Mouse (Mus musculus) adipocyte (in vitro differentiated cells): ENCODE measurements around the gene Wdr26.
A peak's percentile ranks its signal among the peaks of the same experiment; 100 is the strongest.

Experiments
- DNase-seq: peaks from one replicate; pipeline ENCODE4 v3.0.0-alpha.2; 2016; ENCODE audit warnings: low spot score

The Wdr26 gene

GRCm38 (mm10) chr1:181211920-181212633, at the start of gene Wdr26:
Gene Wdr26 (minus strand): TSS chr1:181212001.
- peak; percentile 80 for DNase-seq

DNA sequence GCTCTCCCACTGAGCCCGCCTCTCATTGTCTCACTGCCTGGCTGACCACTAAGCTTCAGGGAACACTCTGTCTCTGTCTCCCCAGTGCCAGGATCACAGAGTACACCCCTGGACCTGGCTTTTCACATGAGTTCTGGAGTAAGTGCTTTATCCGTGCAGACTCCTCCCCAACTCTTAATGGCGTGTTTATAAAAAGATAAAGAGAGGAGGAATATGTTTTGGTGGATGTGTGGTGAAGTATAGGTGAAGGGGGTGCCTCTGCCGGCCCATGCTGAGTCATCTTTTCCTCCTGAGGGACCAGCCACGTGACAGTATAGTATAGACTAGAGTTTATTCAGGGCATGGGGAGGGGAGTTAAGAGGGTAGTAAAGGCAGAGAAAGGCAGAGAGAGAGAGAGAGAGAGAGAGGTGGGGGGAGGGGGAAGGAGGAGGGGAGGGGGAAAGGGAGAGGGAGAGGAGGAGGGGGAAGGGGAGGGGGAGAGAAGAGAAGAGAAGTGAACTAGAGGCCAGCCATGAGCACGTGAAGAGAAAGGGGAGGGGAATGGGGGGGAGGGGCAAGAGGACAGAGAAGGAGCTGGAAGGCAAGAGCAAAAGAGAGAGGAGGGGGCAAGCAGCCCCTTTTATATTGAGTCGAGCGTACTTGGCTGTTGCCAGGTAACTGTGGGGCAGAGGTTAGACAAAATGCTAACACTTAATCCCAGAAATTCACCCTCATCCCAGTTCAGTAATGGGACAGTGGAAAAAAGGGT, 49.3 kb upstream of the Wdr26 start:
- DNase-seq, result no peak

DNA sequence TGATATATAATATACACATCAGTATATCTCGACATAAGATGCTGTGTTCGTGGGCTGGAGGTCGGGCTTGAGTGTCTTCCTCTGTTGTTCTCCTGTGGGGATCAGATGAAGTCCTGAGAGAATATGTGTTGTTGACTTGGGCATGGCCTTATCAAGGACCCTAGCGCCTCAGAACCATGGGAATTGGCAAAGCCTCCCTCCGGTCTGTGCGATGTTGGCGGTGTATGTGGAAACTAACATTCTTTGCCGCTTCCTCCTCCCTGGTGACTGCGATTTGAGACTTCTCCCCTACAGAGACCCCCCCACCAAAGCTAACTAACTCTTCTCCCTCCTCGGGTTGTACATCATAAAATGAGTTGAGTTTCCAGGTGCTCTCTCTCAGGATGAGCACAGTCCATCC, 48.6 kb upstream of the Wdr26 start:
- DNase-seq, result no peak

DNA sequence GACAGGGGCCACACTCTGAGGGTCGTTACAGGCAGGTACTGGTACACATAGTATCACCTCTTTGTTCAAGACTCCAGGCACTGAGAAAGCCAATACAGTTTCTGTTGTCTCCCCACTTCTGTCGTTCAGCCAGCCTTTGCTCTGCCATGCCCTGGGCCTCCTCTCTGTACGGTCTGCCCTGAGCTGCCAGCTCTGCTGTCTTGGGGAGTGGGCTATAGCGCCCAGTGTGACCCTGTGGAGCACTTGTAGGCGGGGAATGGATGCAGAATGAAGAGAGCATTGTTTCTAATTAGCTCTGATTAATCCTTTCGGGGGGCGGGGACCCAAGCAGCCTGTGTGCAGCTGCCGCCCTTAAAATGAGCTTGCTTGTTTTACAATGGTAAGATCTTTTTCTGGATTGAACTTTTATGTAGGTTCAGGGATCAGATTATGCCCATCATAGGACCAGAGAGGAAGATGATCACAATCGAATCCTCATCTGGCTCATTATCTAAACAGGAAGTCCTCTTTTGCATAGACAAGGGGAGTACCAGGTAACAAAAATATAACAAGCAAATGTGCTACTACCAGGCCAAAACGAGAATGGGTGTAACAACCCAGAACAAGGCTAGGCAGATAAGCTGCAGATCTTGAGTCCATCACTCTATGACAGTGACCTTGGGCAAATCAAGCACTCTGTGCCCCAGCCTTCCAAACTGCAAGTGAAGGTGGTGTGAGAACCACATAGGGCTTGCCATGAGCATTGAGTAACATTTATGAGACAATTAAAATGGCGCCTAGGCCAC, 48.0 kb upstream of the Wdr26 start:
- no peak for DNase-seq

DNA sequence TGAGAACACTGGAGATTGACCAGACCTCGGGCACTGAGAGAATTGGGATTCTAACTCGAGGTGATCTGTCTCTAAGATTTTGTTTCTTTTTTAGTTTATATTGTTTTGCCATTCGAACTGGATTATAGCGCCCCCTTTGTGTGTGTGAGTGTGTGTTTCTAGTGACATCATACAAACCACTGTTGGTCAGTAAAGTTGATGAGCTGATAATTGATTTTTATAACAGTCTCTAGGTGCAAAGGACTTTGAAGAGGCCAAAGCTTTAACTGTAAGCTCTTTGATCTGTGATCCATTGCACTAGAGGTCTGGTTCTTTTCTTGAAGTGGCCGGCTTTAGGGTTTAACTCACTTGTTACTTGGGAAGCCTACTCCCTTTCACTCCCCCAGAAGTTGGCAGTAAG, 47.3 kb upstream of the Wdr26 start:
- no peak for DNase-seq

DNA sequence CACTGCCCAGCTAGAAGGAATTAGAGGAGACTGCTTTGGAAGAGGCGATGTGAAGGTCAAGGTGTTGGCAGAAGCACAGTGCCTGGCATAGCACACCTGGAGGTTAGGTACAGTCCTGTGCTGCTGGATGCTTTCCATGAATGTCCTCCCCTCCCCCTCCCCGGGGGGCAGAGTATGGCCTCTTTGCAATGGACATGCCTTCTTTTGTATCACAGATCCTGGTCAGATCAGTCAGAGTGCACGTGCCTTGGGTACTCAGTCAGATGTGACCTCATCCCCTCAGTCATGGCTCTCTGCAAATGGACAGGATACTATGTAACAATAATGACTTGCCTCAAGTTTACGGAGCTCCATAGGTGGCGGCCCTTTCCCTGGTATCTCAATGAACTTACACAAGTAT, 46.8 kb upstream of the Wdr26 start:
- DNase-seq, result no peak

DNA sequence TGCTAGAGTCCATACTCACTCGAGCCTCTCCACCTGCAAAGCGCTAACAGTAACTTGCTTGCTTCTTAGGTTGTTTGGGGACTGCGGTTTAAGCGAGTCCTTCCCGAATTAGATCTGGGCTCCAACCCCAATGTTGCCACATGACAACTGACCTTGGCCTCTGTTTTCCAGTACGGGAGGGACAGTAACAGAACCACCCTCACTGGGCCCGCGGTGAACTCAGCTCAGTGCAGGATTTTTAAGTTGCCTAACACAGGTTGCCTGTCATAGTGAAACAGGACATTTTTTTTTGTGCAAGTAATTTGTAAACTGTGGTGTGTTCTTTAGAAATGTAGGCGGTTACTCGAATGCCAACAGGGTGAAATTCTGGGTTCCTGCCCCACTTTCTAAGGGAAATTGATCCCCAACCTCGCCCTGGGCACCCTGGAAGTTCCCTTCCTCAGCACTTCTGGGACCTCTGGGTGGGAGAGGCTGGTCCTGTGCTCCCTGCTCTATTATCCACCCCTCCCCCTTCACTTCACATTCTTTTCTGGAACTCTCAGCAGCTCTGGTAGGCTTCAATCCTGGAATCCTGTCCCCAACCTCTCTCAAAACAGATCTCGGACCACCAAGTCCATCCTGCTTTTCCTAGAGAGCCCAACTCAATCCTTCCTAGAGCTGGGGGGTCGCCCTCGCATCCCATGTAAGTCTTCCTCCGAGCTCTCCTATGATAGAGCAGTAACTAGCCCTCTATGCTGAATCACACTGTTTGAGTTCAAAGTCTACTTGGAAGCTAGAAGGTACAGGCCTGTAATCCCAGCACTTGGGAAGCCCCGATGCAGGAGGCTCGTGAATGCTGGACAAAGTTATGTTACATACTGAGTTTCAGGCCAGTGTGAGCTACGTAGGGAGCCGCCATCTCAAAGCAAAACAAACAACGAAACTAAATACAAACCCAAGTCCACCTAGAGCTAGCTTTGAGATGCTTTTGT, 46.1 kb upstream of the Wdr26 start:
- DNase-seq, result peak; percentile 50

- no peak for DNase-seq
These were observed 45.1 kb upstream of the Wdr26 start for GRCm38 (mm10) chr1:181256689-181257584.

DNA sequence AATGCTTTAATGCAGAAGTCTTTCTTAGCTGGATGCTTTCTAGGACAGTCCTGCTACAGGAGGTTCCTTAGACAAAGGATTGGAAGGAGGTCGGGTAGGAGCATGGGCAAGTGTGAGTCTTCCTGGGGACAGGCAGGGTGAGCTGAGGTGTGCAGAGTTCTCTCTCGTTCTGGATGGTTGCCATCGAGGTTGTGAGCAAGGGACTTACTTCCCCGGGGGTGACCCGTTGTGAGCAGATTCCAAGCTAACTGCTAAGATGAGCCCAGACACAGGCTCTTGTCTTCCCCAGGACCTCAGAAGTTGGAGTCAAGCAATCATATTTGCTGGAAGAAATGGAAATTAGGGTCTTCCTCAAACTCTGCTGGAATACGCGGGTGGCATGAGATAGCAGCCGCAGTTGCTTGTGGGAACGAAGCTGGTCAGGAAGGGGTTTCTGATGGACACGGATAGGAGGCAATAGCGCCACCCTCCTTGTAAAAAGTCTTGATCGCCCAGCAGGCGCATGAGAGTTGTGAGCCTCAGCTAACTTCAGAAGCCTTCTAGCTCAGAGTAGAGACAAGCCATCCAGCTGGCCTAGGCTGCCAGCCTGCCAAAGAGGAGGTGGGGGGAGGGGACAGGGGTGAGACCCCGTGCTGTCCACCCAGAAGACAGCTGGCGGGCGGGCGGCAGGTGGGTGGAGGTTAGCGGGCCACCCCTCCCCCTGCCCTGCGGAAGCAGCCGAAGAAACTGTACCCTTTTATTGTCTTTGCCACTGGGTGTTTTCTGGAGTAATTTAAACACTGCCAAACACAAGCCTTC, 44.3 kb upstream of the Wdr26 start:
- DNase-seq, result no peak

DNA sequence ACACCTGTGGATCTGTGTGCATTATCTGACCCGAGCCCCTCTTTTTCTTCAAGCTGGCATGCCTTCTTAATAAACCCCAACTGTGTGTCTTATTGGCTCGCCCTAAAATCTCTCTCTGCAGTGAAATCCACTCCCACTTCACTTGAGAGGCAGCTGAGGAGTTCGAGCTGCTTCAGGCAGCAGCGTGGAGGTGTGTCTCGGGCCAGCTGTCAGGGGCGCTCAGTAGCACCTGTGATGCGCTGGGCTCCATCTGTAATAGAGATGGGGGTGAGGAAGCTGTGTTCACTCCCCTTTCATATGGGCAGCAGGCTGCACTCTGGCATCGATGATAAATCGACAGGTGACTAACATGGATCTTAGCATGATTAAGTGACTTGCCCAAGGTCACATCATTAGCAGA, 43.6 kb upstream of the Wdr26 start:
- no peak for DNase-seq

- no peak for DNase-seq
These were observed 39.8 kb upstream of the Wdr26 start for GRCm38 (mm10) chr1:181251624-181252023.

DNA sequence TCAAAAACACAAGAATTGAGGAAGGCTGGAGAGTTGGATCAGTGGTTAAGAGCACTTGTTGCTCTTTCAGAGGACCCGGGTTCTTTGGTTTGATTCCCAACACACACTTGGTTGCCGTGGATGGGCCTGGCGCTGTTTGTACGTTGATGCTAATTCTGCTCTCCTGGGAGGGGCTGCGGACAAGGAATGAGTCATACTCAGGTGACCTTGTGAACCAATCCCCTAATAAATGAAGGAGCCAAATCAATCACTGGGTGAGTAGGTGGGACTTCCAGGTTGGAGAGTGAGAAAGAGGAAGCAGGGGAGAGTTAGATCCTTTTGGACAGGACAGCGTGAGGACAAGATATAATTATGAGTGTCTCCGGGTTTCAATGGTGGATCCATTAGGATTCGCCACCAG, 39.2 kb upstream of the Wdr26 start:
- DNase-seq, result no peak

- no peak for DNase-seq
These were observed 37.7 kb upstream of the Wdr26 start for GRCm38 (mm10) chr1:181249537-181249936.

GRCm38 (mm10) chr1:181247175-181247574, 35.4 kb upstream of the Wdr26 start:
- no peak for DNase-seq

DNA sequence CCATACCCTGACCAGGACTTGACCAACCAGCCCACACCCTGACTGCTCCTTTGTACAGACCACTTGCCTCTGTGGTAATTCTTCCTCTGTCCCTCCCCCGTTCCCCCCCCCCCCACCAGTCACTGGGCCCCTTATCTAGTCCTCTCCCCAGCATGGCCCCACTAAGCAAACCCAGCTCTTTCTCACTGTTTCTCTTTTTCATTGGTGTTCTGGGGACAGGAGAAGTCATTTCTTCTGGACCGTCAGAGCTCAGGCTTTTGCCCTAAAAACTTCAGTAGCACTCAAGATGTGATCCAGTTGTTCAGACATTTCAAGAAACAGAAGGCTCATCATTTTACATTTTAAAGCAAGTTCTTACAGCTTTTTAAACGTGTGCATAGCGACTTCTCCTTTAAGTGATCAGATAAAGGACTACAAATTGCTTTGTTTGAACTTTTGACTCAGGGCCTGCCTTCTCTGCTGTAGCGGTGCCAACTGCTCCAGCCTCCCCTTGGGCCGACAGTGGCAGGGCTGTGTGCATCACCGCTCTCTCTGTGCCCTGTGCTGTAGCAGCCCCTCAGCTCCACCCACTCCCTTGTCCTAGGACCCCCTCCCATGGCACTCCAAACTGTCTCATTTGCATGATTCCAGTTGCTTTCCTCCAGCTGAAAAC, 34.8 kb upstream of the Wdr26 start:
- no peak for DNase-seq

DNA sequence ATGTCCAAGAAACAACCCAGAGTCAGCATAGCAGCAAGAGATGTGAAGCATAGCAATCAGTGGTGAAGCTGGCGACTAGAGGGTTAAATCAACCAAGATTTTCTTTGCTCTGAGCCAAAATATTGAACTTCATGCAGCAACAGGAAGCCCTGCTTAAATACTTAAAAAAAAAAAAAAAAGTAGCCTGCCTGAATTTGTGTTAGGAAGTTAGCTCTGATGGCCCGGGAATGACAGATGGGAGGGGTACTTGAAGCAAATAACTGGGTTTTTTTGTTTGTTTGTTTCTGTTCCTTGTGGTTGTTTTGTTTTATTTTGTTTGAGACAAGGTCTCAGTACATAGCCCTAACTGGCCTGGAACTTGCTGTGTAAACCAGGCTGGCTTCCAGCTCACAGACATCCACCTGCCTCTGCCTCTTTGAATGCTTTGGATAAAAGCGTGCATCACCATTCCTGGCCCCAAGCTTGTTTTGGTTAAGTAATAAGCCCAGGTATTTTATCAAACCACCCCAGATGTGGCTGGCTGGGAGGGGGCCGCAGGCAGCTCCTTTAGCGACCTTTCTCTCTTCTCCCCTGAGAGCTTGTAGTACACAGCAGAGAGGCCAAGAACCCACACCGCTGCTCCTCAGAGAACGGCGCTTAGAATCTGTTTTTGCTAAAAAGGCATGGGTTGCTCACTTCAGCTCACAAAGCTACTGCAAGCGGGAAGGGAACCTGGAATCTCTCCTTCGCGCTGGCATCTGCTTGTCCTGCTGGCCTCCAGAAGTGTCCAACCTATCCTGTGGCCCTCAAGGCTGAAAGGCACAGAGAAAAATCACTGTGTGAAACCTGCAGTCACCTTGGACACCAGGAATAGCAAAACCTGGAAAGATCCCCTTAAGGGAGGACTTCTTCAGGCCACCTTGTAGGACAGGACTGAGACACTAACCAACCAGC, 34.0 kb upstream of the Wdr26 start:
- DNase-seq, result no peak

DNA sequence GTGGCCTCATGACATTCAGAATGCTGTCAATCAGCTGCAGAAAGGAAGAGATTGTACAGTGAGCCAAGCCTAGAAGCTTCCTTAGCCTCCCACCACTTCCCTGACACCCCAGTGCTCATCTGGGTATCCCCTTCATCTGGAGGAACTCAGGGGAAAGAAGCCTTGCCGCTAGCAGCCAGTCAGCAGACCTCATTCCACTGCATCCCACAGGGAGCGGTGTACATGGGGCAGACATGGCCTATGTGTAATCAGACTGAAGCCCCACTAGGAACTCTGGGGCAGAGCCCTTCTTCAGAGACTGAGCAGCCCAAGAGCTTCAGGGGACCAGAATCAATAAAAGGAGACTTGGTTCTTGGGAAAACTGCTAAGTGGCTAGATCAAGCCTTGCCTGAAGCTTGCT, 33.3 kb upstream of the Wdr26 start:
- DNase-seq, result no peak

DNA sequence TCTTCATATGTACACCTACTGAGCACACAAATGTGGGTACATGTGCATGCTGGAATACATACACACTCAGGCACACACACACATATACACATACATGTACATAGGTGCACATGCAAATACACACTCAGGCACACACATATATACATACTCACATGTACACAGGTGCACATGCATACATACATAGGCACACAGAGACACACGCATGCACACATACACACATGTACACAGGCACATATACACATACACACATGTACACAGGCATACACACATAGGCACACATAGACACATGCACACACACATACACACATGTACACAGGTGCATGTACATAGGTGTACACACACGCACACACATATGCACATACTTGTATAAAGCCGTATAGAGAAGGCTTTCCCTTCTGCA, 29.4 kb upstream of the Wdr26 start:
- DNase-seq, result no peak
